Comparison of ENCODE assay signal across 25 mouse cellular contexts in the genomic region with DNA sequence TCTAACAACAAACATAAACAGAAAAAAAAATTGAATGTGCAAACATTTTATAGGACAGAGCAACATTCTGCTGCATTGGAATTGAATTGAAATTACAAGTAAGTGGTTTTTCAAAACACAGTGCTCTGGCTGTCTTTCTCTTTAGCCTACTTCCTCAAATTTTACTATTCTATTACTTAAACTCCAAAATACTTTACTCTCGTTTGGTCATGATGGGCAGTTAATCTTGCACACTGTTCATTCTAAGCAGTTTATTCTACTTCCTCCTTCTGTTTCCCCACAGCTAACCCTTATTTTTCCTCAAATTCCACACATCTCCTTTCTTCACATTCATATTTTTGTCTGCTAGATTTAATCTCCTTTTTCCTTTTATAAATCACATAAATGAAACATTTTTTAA.
"Had no signal": no experiment of that assay in that cellular context is flagged by ENCODE, and none has a peak within 500 bp of the region (broad histone marks: within the 10 kb centered on the region; RNA-seq: fewer than 3 reads in every experiment).

No protein-coding gene starts in this region.

- H3K27me3 ChIP-seq: heart, embryonic 12.5 days; hindbrain, embryonic 13.5 days; hindbrain, embryonic 15.5 days; kidney, embryonic 15.5 days; limb, embryonic 13.5 days; limb, embryonic 15.5 days; liver, embryonic 12.5 days had no signal

- H3K4me1 ChIP-seq: heart, embryonic 10.5 days; heart, embryonic 12.5 days; hindbrain, embryonic 13.5 days; hindbrain, embryonic 15.5 days; kidney, embryonic 15.5 days; limb, embryonic 13.5 days; limb, embryonic 15.5 days; liver, embryonic 12.5 days had no signal

- H3K9ac ChIP-seq: heart, embryonic 12.5 days; hindbrain, embryonic 13.5 days; hindbrain, embryonic 15.5 days; kidney, embryonic 15.5 days; limb, embryonic 13.5 days; limb, embryonic 15.5 days; liver, embryonic 12.5 days; liver, embryonic 14.5 days had no signal

- H3K4me3 ChIP-seq: heart, embryonic 10.5 days; heart, embryonic 12.5 days; hindbrain, embryonic 13.5 days; hindbrain, embryonic 15.5 days; kidney, embryonic 15.5 days; limb, embryonic 13.5 days; limb, embryonic 15.5 days; liver, embryonic 12.5 days had no signal

- H3K27ac ChIP-seq: heart, embryonic 10.5 days; hindbrain, embryonic 13.5 days; hindbrain, embryonic 15.5 days; hindbrain, postnatal 0 days; kidney, embryonic 15.5 days; kidney, postnatal 0 days; limb, embryonic 13.5 days; limb, embryonic 15.5 days; liver, embryonic 12.5 days; liver, embryonic 14.5 days had no signal

- DNase-seq: gastrocnemius, postnatal 14 days; gastrocnemius, postnatal 36 days; heart, adult 18-20 months; heart, postnatal 10 days; heart, postnatal 4 days; kidney, adult 11 months; kidney, adult 2 months; kidney, adult 9 months; kidney, postnatal 14 days; kidney, postnatal 36 days; layer of hippocampus, adult 9-11 months; layer of hippocampus, postnatal 36 days; left cerebral cortex, postnatal 4 days had no signal

- H3K36me3 ChIP-seq: heart, embryonic 10.5 days; heart, embryonic 12.5 days; hindbrain, embryonic 13.5 days; hindbrain, embryonic 15.5 days; kidney, embryonic 15.5 days; limb, embryonic 13.5 days; limb, embryonic 15.5 days; liver, embryonic 12.5 days had no signal

- H3K9me3 ChIP-seq: heart, embryonic 10.5 days; heart, embryonic 12.5 days; hindbrain, embryonic 13.5 days; hindbrain, embryonic 15.5 days; kidney, embryonic 15.5 days; limb, embryonic 13.5 days; limb, embryonic 15.5 days; liver, embryonic 12.5 days had no signal

- H3K4me2 ChIP-seq: heart, embryonic 12.5 days; hindbrain, embryonic 13.5 days; hindbrain, embryonic 15.5 days; kidney, embryonic 15.5 days; limb, embryonic 13.5 days; limb, embryonic 15.5 days; liver, embryonic 12.5 days had no signal

- ATAC-seq: hindbrain, postnatal 0 days; intestine, embryonic 16.5 days; liver, embryonic 12.5 days had no signal
